Mouse (Mus musculus): ENCODE results near the gene 9130204L05Rik.

9130204L05Rik gene

DNA sequence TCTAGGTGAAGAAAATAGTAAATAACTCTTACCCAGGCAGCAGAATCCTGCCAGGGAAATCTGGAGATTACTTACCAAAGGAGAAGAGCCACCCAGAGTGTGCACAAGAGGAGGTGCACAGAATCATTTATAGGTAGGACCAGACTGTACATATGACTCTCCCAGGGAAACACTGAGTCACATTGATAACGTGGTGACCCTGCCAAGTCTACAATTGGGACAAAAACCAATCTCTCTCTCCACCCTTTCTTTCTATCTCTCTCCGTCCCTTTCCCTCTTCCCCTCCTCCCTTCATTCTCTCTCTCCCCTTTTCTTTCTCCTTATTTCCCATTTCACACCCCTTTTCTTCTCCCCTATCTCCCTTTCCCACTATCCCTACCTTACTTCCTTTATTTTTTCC, at the start of gene 9130204L05Rik:
Gene 9130204L05Rik, minus strand, starts transcription at position 101 of the 400 bp plus-strand sequence.
- no peak for DNase-seq

DNA sequence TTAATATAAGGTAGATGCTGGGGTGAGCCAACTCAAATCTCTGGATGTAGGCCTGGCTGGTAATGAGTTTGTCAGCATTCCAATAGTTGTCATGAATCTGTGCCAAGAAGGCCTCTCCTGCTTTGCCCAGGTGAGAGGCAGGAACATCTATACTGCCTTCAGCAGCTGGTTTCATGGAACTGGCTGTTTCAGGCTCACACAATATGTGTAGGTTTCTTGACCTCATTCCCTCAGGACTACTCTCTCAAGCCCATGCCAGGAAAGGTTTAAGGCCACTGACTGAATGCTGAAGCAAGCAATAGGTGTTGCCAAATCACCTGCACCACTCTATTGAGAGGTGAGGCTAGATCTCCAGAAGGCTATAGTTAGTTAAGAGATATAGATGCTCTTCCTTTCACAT, 18.1 kb upstream of the 9130204L05Rik start:
- DNase-seq, result peak in 1 of 2 experiments; percentile 0

DNA sequence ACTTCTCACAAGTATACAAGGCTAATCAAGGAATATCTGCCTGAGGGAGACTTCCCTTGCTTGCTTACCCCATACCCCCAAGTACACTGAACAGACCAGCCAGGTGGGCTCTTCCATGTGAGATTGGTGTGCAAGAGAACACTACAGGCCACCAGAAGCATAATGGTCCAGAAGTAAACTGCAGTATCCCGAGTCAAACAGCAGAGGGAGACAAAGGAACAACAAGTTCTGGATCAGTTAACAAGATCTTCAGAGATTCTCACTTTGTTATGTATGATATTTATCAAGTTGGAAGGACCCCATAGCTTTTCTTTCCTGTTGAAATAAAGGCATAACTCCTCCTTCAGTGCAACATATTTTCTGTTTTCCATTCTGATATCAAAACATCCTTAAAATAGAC, 31.4 kb downstream of the 9130204L05Rik start:
- DNase-seq, result no peak

DNA sequence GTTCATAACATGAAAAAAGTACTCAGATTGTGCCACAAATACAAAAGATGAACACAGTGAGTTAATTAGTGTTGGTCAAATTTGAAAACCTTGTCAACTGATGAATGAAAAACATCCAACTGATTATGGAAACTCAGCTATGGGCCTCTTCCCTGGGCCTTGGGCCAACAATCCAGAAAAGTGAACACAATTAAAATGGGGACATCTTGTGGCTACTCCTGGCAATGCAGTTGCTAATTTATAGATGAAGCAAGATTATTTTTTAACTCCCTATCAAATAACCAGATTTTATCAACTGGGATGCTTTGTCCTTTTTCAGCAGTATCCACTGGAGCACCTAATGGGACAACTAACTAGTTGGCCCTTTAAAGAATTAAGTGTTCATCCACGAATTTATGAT, 37.9 kb downstream of the 9130204L05Rik start:
- peak in 1 of 2 experiments; percentile 1 for DNase-seq

Measured in cerebellum, postnatal 10 days (tissue).